Mouse (Mus musculus): Measurements from ENCODE around the gene Gm12845.
"Not testable (repeated sequence)": the region's sequence is repeated elsewhere in the genome, so short reads cannot be mapped to it uniquely, and the experiment has no call there.

The Gm12845 gene

DNA sequence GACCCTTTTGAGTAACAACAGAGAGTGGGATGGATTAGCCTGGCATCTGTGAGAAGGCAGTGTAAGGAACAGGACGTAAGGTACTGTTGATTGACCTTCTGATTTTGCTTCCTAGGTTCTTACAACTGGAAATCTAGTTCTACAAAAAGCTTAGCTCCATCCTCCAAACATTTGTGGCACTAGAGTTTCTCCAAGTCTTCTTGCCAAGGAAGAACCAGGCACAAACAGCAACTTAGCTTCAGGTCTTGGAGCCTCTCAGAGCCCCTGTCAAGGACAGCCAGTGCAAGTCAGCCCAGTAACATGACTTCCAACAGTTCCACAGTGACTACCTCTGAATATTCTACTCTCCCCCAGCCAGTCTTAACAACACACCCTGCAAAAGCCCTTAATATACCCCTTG lies at the start of gene Gm12845:
TSS of gene Gm12845 (plus strand) at position 301 of the 400 bp plus-strand sequence.
- no peak for DNase-seq

DNA sequence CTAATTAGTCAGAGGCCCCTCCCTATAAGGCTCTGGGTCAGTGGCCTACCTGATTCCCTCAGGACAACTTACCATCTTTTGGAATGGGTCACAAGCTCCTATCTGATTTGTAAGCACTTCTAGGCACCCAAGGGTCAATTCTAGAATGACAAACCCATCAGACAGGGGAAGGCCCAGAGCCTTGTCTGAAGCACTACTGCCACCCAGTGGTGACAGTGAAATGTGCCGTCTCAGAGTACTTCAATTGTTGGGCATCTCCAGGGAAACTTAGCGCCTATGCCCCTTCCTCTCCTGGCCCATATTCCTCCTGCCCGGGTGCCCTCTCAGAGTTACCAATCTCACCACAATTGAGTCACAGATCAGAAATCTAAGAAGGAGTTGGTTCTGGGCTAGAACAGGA lies 47.3 kb upstream of the Gm12845 start:
- no peak for DNase-seq

- no peak for DNase-seq
Measured at GRCm38 (mm10) chr4:117680963-117681362, 43.2 kb upstream of the Gm12845 start.

- peak; percentile 49 to 54 for DNase-seq
Measured at GRCm38 (mm10) chr4:117681931-117682461, 42.2 kb upstream of the Gm12845 start, which contains the start of gene Dmap1. Gene Dmap1, minus strand, starts transcription at chr4:117682273.

DNA sequence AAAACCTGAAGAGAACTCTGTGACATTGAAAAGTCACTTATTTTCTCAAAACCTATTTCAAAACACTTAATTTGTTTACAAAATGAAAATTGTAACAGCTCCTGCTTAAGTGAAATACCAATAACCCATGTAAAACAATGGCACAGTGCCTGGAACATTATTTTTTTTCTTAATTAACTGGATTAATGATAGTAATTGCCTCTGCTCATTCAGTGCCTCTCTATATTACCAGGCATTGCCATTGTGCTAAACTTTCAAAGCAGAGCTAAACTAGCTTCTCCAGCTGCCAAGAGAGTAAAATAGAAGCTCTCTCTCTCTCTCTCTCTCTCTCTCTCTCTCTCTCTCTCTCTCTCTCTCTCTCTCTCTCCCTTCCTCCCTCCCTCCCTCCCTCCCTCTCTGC lies 41.7 kb upstream of the Gm12845 start:
- no peak for DNase-seq

GRCm38 (mm10) chr4:117683048-117683768 lies 41.0 kb upstream of the Gm12845 start:
- DNase-seq = no peak

DNA sequence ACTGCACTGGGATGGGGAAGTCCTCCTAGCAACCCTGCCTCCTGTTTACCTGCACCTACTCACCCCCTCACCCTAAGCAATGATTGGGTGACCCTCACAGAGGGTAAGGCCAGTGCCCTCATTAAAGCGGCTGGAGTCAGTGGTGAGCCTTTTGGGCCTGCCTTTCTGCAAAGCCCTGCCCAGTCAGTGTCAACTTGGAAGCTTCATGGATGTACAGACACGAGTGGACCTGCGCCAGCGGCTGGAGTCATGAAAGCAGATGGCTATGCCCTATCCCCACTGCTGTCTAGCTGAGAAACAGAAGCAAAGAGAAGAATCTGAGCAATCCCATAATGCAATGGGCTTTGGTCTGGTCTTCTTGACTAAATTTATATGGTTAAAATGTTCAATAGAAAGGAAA lies 37.9 kb upstream of the Gm12845 start:
- no peak for DNase-seq

- no peak for DNase-seq
Measured at GRCm38 (mm10) chr4:117705361-117705760, 18.9 kb upstream of the Gm12845 start.

DNA sequence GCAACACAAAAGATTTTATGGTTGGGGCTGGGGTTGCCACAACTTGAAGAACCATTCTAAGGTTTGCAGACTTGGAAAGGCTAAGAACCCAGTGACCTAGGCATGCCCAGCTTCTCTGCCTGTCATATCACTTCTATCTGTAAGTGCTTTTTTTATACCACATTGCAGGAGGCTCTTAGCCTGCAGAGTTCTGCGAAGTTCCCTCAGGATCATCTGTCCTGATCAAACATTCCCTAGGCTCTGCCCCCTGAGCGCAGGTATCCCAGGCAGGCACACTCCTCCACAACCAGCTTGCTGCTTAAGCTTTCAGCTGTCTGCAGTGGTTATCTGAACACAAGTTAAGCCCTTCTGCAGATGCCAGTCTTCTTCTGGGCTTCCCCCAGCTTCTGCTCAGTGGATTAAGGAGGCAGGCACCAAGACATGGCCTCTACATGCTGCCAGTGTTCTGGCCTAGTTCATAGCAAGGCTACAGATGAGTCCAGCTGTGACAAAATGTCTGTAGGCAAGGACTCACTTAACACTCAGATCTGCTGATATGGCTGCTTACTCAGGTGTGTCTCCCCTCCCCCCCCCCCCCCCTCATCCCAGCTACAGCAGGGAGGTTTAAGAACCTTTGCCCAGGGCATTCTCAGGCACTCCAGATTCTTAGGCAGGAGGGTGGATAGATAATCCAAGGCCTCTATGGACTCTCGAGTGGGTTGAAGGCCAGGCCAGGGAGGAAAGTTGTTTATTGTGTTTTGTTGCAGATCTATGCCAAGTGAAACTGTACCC lies 15.2 kb upstream of the Gm12845 start:
- DNase-seq = no peak

- DNase-seq = no peak
Measured at GRCm38 (mm10) chr4:117712314-117712713, 11.9 kb upstream of the Gm12845 start.

DNA sequence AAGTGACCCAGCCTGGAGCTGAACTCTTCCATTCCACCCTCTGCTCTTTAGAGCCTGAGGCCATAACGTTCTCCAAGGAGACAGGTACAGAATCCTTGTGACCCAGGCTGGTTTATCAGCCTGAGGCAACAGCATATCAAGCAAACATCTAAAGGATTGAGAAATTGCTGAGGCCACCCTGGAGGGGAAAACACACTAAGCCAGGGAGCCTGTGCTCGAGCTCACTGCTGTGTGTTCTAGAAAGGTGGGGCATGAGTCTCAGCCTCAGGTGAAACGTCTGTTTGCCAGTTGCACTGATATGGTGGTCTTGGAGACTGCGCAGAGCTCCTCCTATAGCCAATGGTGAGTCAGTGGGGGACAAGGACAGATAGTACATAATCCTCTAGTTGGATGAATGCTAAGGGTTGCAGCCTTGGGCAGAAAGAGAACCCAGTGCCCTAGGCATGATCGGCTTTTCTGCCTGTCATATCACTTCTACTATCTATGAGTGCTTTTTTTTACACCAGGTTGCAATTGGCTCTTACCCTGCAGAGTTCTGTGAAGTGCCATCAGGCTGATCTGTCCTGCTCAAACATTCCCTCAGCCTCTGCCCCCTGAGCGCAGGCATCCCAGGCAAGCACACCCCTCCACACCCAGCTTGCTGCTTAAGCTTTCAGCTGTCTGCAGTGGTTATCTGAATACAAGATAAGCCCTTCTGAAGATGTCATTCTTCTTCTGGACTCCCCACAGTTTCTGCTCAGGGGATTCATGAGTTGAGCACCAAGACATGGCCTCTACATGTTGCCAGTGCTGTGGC lies 10.7 kb upstream of the Gm12845 start:
- DNase-seq = no peak

DNA sequence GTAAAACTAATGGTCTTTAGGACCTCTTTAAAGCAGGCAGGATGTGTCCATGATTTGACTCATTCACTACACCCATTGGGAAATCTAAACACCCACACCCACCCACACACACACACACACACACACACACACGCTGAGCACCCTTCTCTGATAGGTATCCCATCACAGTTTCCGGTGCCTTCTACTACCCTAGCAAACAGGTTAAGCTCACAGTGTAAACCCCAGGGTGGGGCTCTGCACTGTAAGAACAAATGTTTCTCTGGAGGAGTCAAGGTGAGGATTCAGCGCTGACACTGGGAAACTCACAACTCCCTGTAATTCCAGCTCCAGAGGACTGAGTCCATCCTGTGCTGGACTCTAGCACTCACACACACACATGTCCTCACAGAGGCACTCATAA lies 7.7 kb downstream of the Gm12845 start:
- no peak for DNase-seq

DNA sequence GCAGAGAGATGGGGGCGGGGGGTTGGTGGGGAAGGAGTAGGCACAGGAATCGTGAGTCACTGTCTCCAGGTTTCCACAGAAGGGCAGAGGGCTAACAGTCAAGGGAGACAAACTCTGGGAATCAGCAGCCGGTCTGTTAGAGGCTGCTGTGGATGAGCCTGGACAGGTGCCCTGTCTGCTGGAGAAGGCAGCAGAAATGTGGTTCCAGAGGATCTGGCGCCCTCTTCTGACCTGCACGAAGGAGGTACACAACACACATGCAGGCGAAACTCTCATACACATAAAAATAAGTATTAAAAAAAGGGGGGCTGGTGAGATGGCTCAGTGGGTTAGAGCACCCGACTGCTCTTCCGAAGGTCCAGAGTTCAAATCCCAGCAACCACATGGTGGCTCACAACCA lies 13.3 kb downstream of the Gm12845 start:
- DNase-seq = no peak

DNA sequence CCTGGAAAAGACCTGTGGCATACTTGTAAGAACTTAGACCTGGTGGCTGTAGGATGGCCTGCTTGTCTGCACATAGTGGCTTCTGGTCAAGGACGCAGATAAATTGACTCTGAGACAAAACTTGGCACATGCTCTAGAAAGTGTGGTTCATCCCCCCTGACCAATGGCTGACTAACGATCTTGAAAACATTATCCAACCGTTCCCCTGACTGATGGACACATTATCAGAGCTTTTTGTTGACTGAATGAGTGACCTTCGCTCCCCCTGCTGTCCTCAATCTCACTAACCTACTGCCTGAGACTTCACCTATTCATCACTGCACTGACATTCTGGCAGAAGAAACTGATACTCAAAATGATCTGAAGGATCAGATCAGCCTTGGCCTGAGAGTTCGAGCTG lies 28.3 kb downstream of the Gm12845 start:
- DNase-seq = not testable (repeated sequence)

GRCm38 (mm10) chr4:117760151-117760550 lies 35.9 kb downstream of the Gm12845 start:
- no peak for DNase-seq

- no peak for DNase-seq
Measured at GRCm38 (mm10) chr4:117765416-117765815, 41.2 kb downstream of the Gm12845 start, which contains the start of gene Klf17. Gene Klf17, minus strand, starts transcription at chr4:117765648.

- no peak for DNase-seq
Measured at GRCm38 (mm10) chr4:117770935-117771334, 46.7 kb downstream of the Gm12845 start.

DNA sequence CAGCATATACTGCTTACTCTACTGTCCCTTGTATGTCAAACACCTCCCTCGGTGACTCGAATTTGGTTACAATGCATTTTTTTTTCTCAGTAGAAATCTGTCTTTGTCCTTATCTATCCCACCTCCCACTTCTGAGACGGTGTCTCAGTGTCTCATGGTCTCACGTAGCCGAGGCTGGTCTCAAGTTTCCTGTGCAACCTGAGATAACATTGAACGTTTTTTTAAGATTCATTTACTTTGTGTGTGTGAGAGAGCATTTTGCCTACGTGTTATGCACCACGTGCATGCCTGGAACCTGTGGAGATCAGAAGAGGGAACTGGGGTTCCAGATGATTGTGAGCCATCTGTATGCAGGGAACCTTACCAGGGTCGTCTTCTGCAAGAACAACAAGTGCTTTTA lies 48.7 kb downstream of the Gm12845 start:
- no peak for DNase-seq
